ENCODE assay signal across 17 mouse cellular contexts in the genomic region with DNA sequence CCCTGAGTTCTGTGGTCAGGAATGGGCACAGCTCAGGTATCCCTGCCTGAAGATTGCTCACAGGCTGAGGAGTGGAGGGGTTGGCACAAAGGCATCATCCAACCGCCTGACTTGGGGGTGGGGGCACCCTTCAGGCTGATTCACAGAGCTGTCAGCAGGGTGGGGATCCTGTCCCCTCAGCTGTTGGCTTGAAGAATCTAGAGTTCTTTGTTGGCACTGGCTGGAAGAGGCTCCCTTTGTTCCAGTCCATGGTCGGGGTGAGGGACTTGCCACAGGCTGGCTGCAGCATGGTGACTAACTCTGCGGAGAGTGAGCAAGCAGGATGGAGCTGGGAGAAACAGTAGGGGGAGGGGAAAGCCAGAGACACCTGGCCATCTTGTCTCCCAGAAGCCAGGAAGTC. TPM values are rescaled to one million over a fixed set of nuclear protein-coding genes. Genes with fewer than 3 reads are reported as not detected.
DNase-seq lines count a peak whose midpoint lies in the region; ATAC-seq and TF ChIP-seq lines count a peak whose summit lies in the region.
"Had no signal": no experiment of that assay in that cellular context is flagged by ENCODE, and none has a peak within 500 bp of the region (broad histone marks: within the 10 kb centered on the region; RNA-seq: fewer than 3 reads in every experiment).

No protein-coding gene starts in this region.

- H3K9ac ChIP-seq in hindbrain, embryonic 11.5 days (ENCODE audit: low read depth, low read length) = no peak overlapping the region
- no peak overlapping the region for H3K9ac ChIP-seq in hindbrain, embryonic 12.5 days
- H3K9ac ChIP-seq in hindbrain, embryonic 16.5 days (ENCODE audit: low read depth, low read length) = no peak overlapping the region
- H3K9ac ChIP-seq: heart, embryonic 15.5 days; liver, embryonic 14.5 days; midbrain, embryonic 12.5 days had no signal

- no peaks in the 10 kb centered on the region for H3K9me3 ChIP-seq in hindbrain, embryonic 11.5 days (ENCODE audit: control insufficient read depth, low read length)
- H3K9me3 ChIP-seq in hindbrain, embryonic 12.5 days (replicated peaks) = no peaks in the 10 kb centered on the region
- H3K9me3 ChIP-seq in embryonic facial prominence, embryonic 10.5 days = no peaks in the 10 kb centered on the region
- no peaks in the 10 kb centered on the region for H3K9me3 ChIP-seq in hindbrain, embryonic 16.5 days (ENCODE audit: control insufficient read depth, low read length)
- H3K9me3 ChIP-seq: heart, embryonic 15.5 days; midbrain, embryonic 12.5 days had no signal

- H3K4me1 ChIP-seq in hindbrain, embryonic 11.5 days (replicated peaks; ENCODE audit: control insufficient read depth, insufficient read depth, low read length) = 0 out of 2 replicates have a peak, but pooled peaks cover 2% of the 10 kb centered on the region
- H3K4me1 ChIP-seq in hindbrain, embryonic 12.5 days = peaks cover 18% of the 10 kb centered on the region
- H3K4me1 ChIP-seq in embryonic facial prominence, embryonic 10.5 days = peaks cover 34% of the 10 kb centered on the region
- no peaks in the 10 kb centered on the region; the same call in none of the 2 replicates for H3K4me1 ChIP-seq in hindbrain, embryonic 16.5 days (ENCODE audit: control insufficient read depth, insufficient read depth, low read depth, low read length)

- 37% methylated on average over 3 of the region's 3 CpGs for WGBS in hindbrain, embryonic 11.5 days
- WGBS in hindbrain, embryonic 12.5 days = 30% methylated on average over 3 of the region's 3 CpGs
- 29% methylated on average over 3 of the region's 3 CpGs for WGBS in embryonic facial prominence, embryonic 10.5 days
- 21% methylated on average over 3 of the region's 3 CpGs for WGBS in hindbrain, embryonic 16.5 days

- intact Hi-C loops in left cerebral cortex, postnatal 4 days (cut with DNase I) = no loop called here

- no peak overlapping the region for H3K4me2 ChIP-seq in hindbrain, embryonic 11.5 days (replicated peaks; ENCODE audit: low read depth, low read length)
- no peak overlapping the region for H3K4me2 ChIP-seq in hindbrain, embryonic 12.5 days (replicated peaks)
- no peak overlapping the region for H3K4me2 ChIP-seq in hindbrain, embryonic 16.5 days (ENCODE audit: low read length)
- H3K4me2 ChIP-seq: heart, embryonic 15.5 days; midbrain, embryonic 12.5 days had no signal

- no peak overlapping the region for H3K4me3 ChIP-seq in hindbrain, embryonic 11.5 days (ENCODE audit: low read depth, low read length)
- no peak overlapping the region for H3K4me3 ChIP-seq in hindbrain, embryonic 12.5 days
- H3K4me3 ChIP-seq in C2C12 (ENCODE audit: insufficient read depth, poor library complexity, severe bottlenecking) = no peak overlapping the region
- H3K4me3 ChIP-seq in embryonic facial prominence, embryonic 10.5 days = no peak overlapping the region
- no peak overlapping the region for H3K4me3 ChIP-seq in hindbrain, embryonic 16.5 days (ENCODE audit: low read length)
- H3K4me3 ChIP-seq: heart, embryonic 15.5 days; midbrain, embryonic 12.5 days had no signal

- no peak for ATAC-seq in hindbrain, embryonic 11.5 days (ENCODE audit: low FRiP score)
- ATAC-seq in hindbrain, embryonic 12.5 days (ENCODE audit: low FRiP score) = no peak
- ATAC-seq in hindbrain, embryonic 16.5 days = 0 out of 2 replicates have a peak, but pooled peaks have one; percentile 24

- no peaks in the 10 kb centered on the region for H3K79me2 ChIP-seq in C2C12 (ENCODE audit: control insufficient read depth, insufficient read depth)

- H3K27me3 ChIP-seq in hindbrain, embryonic 11.5 days (ENCODE audit: control insufficient read depth, insufficient read depth, low read length) = no peaks in the 10 kb centered on the region
- no peaks in the 10 kb centered on the region for H3K27me3 ChIP-seq in hindbrain, embryonic 12.5 days
- H3K27me3 ChIP-seq in C2C12 (ENCODE audit: control insufficient read depth, insufficient read depth, insufficient read length) = no peaks in the 10 kb centered on the region
- H3K27me3 ChIP-seq in embryonic facial prominence, embryonic 10.5 days (replicated peaks; ENCODE audit: low read depth, poor library complexity, severe bottlenecking) = no peaks in the 10 kb centered on the region
- no peaks in the 10 kb centered on the region for H3K27me3 ChIP-seq in hindbrain, embryonic 16.5 days (replicated peaks; ENCODE audit: control insufficient read depth, insufficient read depth, low read length)
- H3K27me3 ChIP-seq: midbrain, embryonic 12.5 days had no signal

- no peaks in the 10 kb centered on the region for H3K36me3 ChIP-seq in hindbrain, embryonic 11.5 days (ENCODE audit: control insufficient read depth, insufficient read depth, low read length)
- no peaks in the 10 kb centered on the region for H3K36me3 ChIP-seq in hindbrain, embryonic 12.5 days
- H3K36me3 ChIP-seq in C2C12 (ENCODE audit: control insufficient read depth, insufficient read depth) = no peaks in the 10 kb centered on the region
- H3K36me3 ChIP-seq in embryonic facial prominence, embryonic 10.5 days (replicated peaks) = no peaks in the 10 kb centered on the region
- no peaks in the 10 kb centered on the region for H3K36me3 ChIP-seq in hindbrain, embryonic 16.5 days (ENCODE audit: control insufficient read depth, insufficient read depth, low read length)
- H3K36me3 ChIP-seq: heart, embryonic 15.5 days; midbrain, embryonic 12.5 days had no signal

- H3ac ChIP-seq in C2C12 (ENCODE audit: control insufficient read depth, insufficient read length, low read depth) = no peak overlapping the region

- peak; percentile 18 for DNase-seq in hindbrain, embryonic 11.5 days (ENCODE audit: low spot score)
- no peak for DNase-seq in embryonic facial prominence, embryonic 10.5 days (ENCODE audit: low spot score)
- no peak for DNase-seq in left cerebral cortex, postnatal 4 days
- no peak for DNase-seq in right cerebral cortex, postnatal 14 days
- no peak for DNase-seq in embryo, embryonic 9.5 days (ENCODE audit: extremely low spot score)
- DNase-seq: cerebellum, adult 9-11 months; heart, adult 11 months; lung, postnatal 14 days; right cerebral cortex, postnatal 25 days had no signal

- no peaks in the 10 kb centered on the region for H3K79me3 ChIP-seq in C2C12 (ENCODE audit: low read depth)

- no peak overlapping the region for H3K27ac ChIP-seq in hindbrain, embryonic 11.5 days (ENCODE audit: low read depth, low read length)
- H3K27ac ChIP-seq in hindbrain, embryonic 12.5 days = no peak overlapping the region
- H3K27ac ChIP-seq in embryonic facial prominence, embryonic 10.5 days (replicated peaks) = peak overlapping the region; percentile 61
- no peak overlapping the region for H3K27ac ChIP-seq in hindbrain, embryonic 16.5 days (ENCODE audit: low read depth, low read length)
- H3K27ac ChIP-seq: heart, embryonic 15.5 days; kidney, postnatal 0 days; liver, embryonic 14.5 days; midbrain, embryonic 12.5 days had no signal

- TF ChIP-seq CTCF in C2C12 (IDR thresholded peaks at IDR 0.05; ENCODE audit: control insufficient read depth, insufficient read depth, insufficient read length) = no peak

TF ChIP-seq in C2C12, 6 proteins besides CTCF, POLR2A, EP300 and RAD21:
- TF ChIP-seq FOSL1 (IDR thresholded peaks at IDR 0.05; ENCODE audit: insufficient read depth, low read length, poor library complexity, severe bottlenecking) (peak; percentile 38), MAX (IDR thresholded peaks at IDR 0.05) (no peak), MYOD1 (IDR thresholded peaks at IDR 0.05; ENCODE audit: control insufficient read depth, insufficient read length, low read depth) (peak; percentile 90), CEBPB (IDR thresholded peaks at IDR 0.05; ENCODE audit: low read depth) (no peak)

RNA-seq across cellular contexts. Expression of a gene that starts 11.1 kb away (rescaled TPM):
- polyA plus RNA-seq in hindbrain, embryonic 11.5 days (2014; fragmentation: Nextera tagmentation; extraction: Ambion mirVana) = 1.0 and 1.1 TPM in 2 replicates
- polyA plus RNA-seq in hindbrain, embryonic 12.5 days (2016; fragmentation: Nextera tagmentation; extraction: Ambion mirVana) = 0.84 and 1.3 TPM in 2 replicates
- not detected for polyA plus RNA-seq in C2C12 (2012; fragmentation: generic; extraction: Trizol)
- 0.20 TPM in 1 of 2 replicates, not detected in the other for polyA plus RNA-seq in embryonic facial prominence, embryonic 10.5 days (2016; fragmentation: Nextera tagmentation; extraction: Ambion mirVana)
- polyA plus RNA-seq in hindbrain, embryonic 16.5 days (2015; fragmentation: Nextera tagmentation; extraction: Ambion mirVana) = 0.98 and 1.3 TPM in 2 replicates
- total RNA-seq in left cerebral cortex, postnatal 4 days (2021) = under 1 TPM; 0.79 to 0.88 TPM
- total RNA-seq: adrenal gland, adult 18-20 months had no signal
- polyA plus RNA-seq: heart, embryonic 15.5 days; midbrain, embryonic 12.5 days had no signal

RNA-seq across cellular contexts. Expression of a gene that starts 39.5 kb away (rescaled TPM):
- polyA plus RNA-seq in hindbrain, embryonic 11.5 days (2014; fragmentation: Nextera tagmentation; extraction: Ambion mirVana) = 25.7 and 29.6 TPM in 2 replicates
- 26.9 and 27.6 TPM in 2 replicates for polyA plus RNA-seq in hindbrain, embryonic 12.5 days (2016; fragmentation: Nextera tagmentation; extraction: Ambion mirVana)
- 14.5 TPM for polyA plus RNA-seq in C2C12 (2012; fragmentation: generic; extraction: Trizol)
- polyA plus RNA-seq in embryonic facial prominence, embryonic 10.5 days (2016; fragmentation: Nextera tagmentation; extraction: Ambion mirVana) = 20.0 and 22.4 TPM in 2 replicates
- 10.8 and 11.5 TPM in 2 replicates for polyA plus RNA-seq in hindbrain, embryonic 16.5 days (2015; fragmentation: Nextera tagmentation; extraction: Ambion mirVana)
- total RNA-seq in left cerebral cortex, postnatal 4 days (2021) = 1 to 10 TPM; 7.3 to 9.0 TPM
